Mouse (Mus musculus) midbrain, embryonic 14.5 days (tissue): ENCODE results near the gene Klhl1. TPM values are rescaled to one million over a fixed set of nuclear protein-coding genes. Genes with fewer than 3 reads are reported as not detected.

Experiments used
- ATAC-seq: fragments of 200-750 bp; cut with Nextera tagmentation; 2 replicates; pipeline ENCODE4 v1.8.0; 2017; ENCODE audit warnings: moderate number of reproducible peaks, moderate library complexity; ENCODE audit not compliant: low FRiP score, low TSS enrichment
- DNase-seq: peaks from one replicate; pipeline ENCODE4 v3.0.0-alpha.2; 2015
- H3K27ac ChIP-seq: fragments of 300-500 bp; sonication (generic); replicated peaks from 2 replicates; pipeline ENCODE4 v1.5.1; 2014; ENCODE audit warnings: mild to moderate bottlenecking, low read depth, low read length, moderate library complexity
- H3K27me3 ChIP-seq: fragments of 300-500 bp; sonication (generic); 2 replicates; pipeline ENCODE4 v1.6.1; 2014; ENCODE audit warnings: low read length, control low read depth, mixed read lengths; ENCODE audit not compliant: control insufficient read depth, insufficient read depth
- H3K36me3 ChIP-seq: fragments of 300-500 bp; sonication (generic); 2 replicates; pipeline ENCODE4 v1.6.1; 2014; ENCODE audit warnings: low read length, control low read depth; ENCODE audit not compliant: control insufficient read depth, insufficient read depth
- H3K4me1 ChIP-seq: fragments of 300-500 bp; sonication (generic); 2 replicates; pipeline ENCODE4 v1.6.1; 2014; ENCODE audit warnings: mild to moderate bottlenecking, antibody characterized with exemption, low read length, control low read depth; ENCODE audit not compliant: control insufficient read depth, insufficient read depth
- H3K4me2 ChIP-seq: fragments of 300-500 bp; sonication (generic); 2 replicates; pipeline ENCODE4 v1.6.1; 2014; ENCODE audit warnings: mild to moderate bottlenecking, low read length, moderate library complexity
- H3K4me3 ChIP-seq: fragments of 300-500 bp; sonication (generic); replicated peaks from 2 replicates; pipeline ENCODE4 v1.5.1; 2014; ENCODE audit warnings: low read depth, low read length
- H3K9ac ChIP-seq: fragments of 300-500 bp; sonication (generic); replicated peaks from 2 replicates; pipeline ENCODE4 v1.6.1; 2014; ENCODE audit warnings: mild to moderate bottlenecking, low read length, moderate library complexity
- H3K9me3 ChIP-seq: fragments of 300-500 bp; sonication (generic); 2 replicates; pipeline ENCODE4 v1.6.1; 2016; ENCODE audit warnings: low read length, control low read depth, mixed read lengths; ENCODE audit not compliant: control insufficient read depth
- whole genome bisulfite sequencing: fragments of 180-500 bp; shearing (Covaris S2); extraction: QIAGEN DNeasy Blood & Tissue Kit; methylation state at CpG from one replicate; pipeline ENCODE4 v1.1.7; 2014; 5-methylcytosine and 5-hydroxymethylcytosine counted together
- polyA plus RNA-seq: library from polyadenylated mRNA; unstranded; fragments of >200 nt; fragmentation: Nextera tagmentation; extraction: Ambion mirVana; gene quantifications from 2 replicates; pipeline ENCODE4 v1.2.1, GENCODE M21; 2014

Gene Klhl1
- 11.8 and 14.1 TPM in 2 replicates for polyA plus RNA-seq

- WGBS, result 28% methylated on average over 13 of the region's 13 CpGs
- Histone ChIP-seq H3K36me3 (no peaks in the 10 kb centered on the region), H3K4me2 (peak within 1 kb of the TSS; percentile 90), H3K27me3 (no peaks in the 10 kb centered on the region), H3K4me1 (no peaks in the 10 kb centered on the region), H3K27ac (peak within 1 kb of the TSS; percentile 87), H3K9me3 (no peaks in the 10 kb centered on the region), H3K9ac (peak within 1 kb of the TSS; percentile 74), H3K4me3 (peak within 1 kb of the TSS; percentile 62)
- ATAC-seq (peak; percentile 86), DNase-seq (peak; percentile 81)
These were observed at the start of gene Klhl1 for GRCm38 (mm10) chr14:96518954-96519682. Klhl1 (minus strand) TSS chr14:96519102.

- Histone ChIP-seq H3K4me2 (no peak overlapping the region), H3K9ac (no peak overlapping the region), H3K4me3 (no peak overlapping the region), H3K4me1 (no peaks in the 10 kb centered on the region), H3K27me3 (no peaks in the 10 kb centered on the region), H3K27ac (no peak overlapping the region), H3K36me3 (no peaks in the 10 kb centered on the region), H3K9me3 (no peaks in the 10 kb centered on the region)
- WGBS, result 88% methylated on average over 2 of the region's 2 CpGs
- ATAC-seq, result no peak
- DNase-seq, result no peak
These were observed 34.8 kb upstream of the Klhl1 start for GRCm38 (mm10) chr14:96553668-96554067.

GRCm38 (mm10) chr14:96518151-96518953 lies 550 bp downstream of the Klhl1 start:
- H3K36me3 ChIP-seq, result no peaks in the 10 kb centered on the region

GRCm38 (mm10) chr14:96517727-96518126 lies 1.2 kb downstream of the Klhl1 start:
- Histone ChIP-seq H3K9me3 (no peaks in the 10 kb centered on the region), H3K36me3 (no peaks in the 10 kb centered on the region), H3K9ac (peak overlapping the region; percentile 74), H3K27ac (peak overlapping the region; percentile 87), H3K4me1 (no peaks in the 10 kb centered on the region), H3K27me3 (no peaks in the 10 kb centered on the region), H3K4me3 (peak overlapping the region; percentile 62), H3K4me2 (peak overlapping the region; percentile 90)
- DNase-seq, result peak; percentile 52
- WGBS, result 5% methylated on average over 9 of the region's 9 CpGs
- peak; percentile 25 for ATAC-seq

More at GRCm38 (mm10) chr14:96518151-96518953, 550 bp downstream of the Klhl1 start:
- Histone ChIP-seq H3K27me3 (no peaks in the 10 kb centered on the region), H3K9ac (peak overlapping the region; percentile 74), H3K4me2 (peak overlapping the region; percentile 90), H3K9me3 (no peaks in the 10 kb centered on the region), H3K4me3 (peak overlapping the region; percentile 62), H3K4me1 (no peaks in the 10 kb centered on the region), H3K27ac (peak overlapping the region; percentile 87)
- DNase-seq, result peak; percentile 79
- peak; percentile 82 for ATAC-seq
- WGBS, result under 1% methylated on average over 35 of the region's 35 CpGs

- H3K4me3 ChIP-seq, result no peak overlapping the region
- H3K9me3 ChIP-seq, result no peaks in the 10 kb centered on the region
- no peak overlapping the region for H3K27ac ChIP-seq
- ATAC-seq, result no peak
- no peak overlapping the region for H3K4me2 ChIP-seq
- H3K27me3 ChIP-seq, result no peaks in the 10 kb centered on the region
- WGBS, result 87% methylated on average over 2 of the region's 2 CpGs
- no peak for DNase-seq
- no peaks in the 10 kb centered on the region for H3K36me3 ChIP-seq
- H3K4me1 ChIP-seq, result no peaks in the 10 kb centered on the region
- no peak overlapping the region for H3K9ac ChIP-seq
These were observed 19.0 kb downstream of the Klhl1 start for GRCm38 (mm10) chr14:96499936-96500335.

GRCm38 (mm10) chr14:96471812-96472211 lies 47.1 kb downstream of the Klhl1 start:
- ATAC-seq, result no peak
- WGBS, result 51% methylated on average over 2 of the region's 2 CpGs

GRCm38 (mm10) chr14:96471336-96471735 lies 47.6 kb downstream of the Klhl1 start:
- no peak for DNase-seq

More at GRCm38 (mm10) chr14:96471812-96472211, 47.1 kb downstream of the Klhl1 start:
- no peak overlapping the region for H3K27ac ChIP-seq
- no peaks in the 10 kb centered on the region for H3K9me3 ChIP-seq
- no peak overlapping the region for H3K4me3 ChIP-seq
- H3K9ac ChIP-seq, result no peak overlapping the region
- no peak overlapping the region for H3K4me2 ChIP-seq
- H3K4me1 ChIP-seq, result no peaks in the 10 kb centered on the region
- DNase-seq, result peak; percentile 28
- no peaks in the 10 kb centered on the region for H3K27me3 ChIP-seq
- no peaks in the 10 kb centered on the region for H3K36me3 ChIP-seq

GRCm38 (mm10) chr14:96461756-96462155 lies 57.1 kb downstream of the Klhl1 start:
- ATAC-seq, result no peak
- Histone ChIP-seq H3K27ac (no peak overlapping the region), H3K9ac (no peak overlapping the region), H3K4me1 (no peaks in the 10 kb centered on the region), H3K4me2 (no peak overlapping the region), H3K27me3 (no peaks in the 10 kb centered on the region), H3K36me3 (no peaks in the 10 kb centered on the region), H3K4me3 (no peak overlapping the region), H3K9me3 (no peaks in the 10 kb centered on the region)
- no peak for DNase-seq
- 94% methylated on average over 2 of the region's 2 CpGs for WGBS

More at GRCm38 (mm10) chr14:96471336-96471735, 47.6 kb downstream of the Klhl1 start:
- Histone ChIP-seq H3K9me3 (no peaks in the 10 kb centered on the region), H3K4me2 (no peak overlapping the region), H3K27me3 (no peaks in the 10 kb centered on the region), H3K9ac (no peak overlapping the region), H3K36me3 (no peaks in the 10 kb centered on the region), H3K27ac (no peak overlapping the region), H3K4me3 (no peak overlapping the region), H3K4me1 (no peaks in the 10 kb centered on the region)
- no peak for ATAC-seq
